In the genomic region with DNA sequence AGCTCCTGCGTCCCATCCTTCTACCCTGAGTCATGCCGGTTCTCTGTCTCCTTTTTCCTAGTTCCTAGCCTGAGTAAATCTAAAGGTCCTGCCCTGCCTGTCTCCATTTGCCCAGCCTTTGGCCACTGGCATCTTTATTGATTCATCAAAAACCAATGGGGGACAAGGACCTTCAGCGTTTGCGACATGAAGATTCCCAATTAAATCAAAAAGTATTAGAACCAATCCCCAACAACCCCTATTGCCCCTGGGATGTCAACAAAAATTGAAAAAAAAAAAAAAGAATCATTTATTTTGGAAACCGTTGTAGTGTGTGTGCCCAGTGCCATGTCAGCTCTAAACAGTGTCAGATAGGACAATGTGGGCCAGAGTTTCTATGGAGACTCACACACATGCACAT, we compare ENCODE assay signal across 34 mouse cellular contexts.
"Had no signal": no experiment of that assay in that cellular context is flagged by ENCODE, and none has a peak within 500 bp of the region (broad histone marks: within the 10 kb centered on the region; RNA-seq: fewer than 3 reads in every experiment).

No protein-coding gene starts in this region.

- ATAC-seq: hindbrain, embryonic 16.5 days; hindbrain, postnatal 0 days; inflammation-experienced regulatory T-cells, adult 6 months; intestine, embryonic 15.5 days; intestine, embryonic 16.5 days; intestine, postnatal 0 days had no signal

- H3K4me3 ChIP-seq: heart, embryonic 10.5 days; heart, embryonic 12.5 days; heart, embryonic 13.5 days; heart, embryonic 15.5 days; hindbrain, embryonic 10.5 days; hindbrain, embryonic 12.5 days; hindbrain, embryonic 13.5 days; hindbrain, embryonic 15.5 days; intestine, embryonic 15.5 days; kidney, embryonic 15.5 days; layer of hippocampus, adult 2 months had no signal

- H3K9me3 ChIP-seq: heart, embryonic 15.5 days; intestine, embryonic 15.5 days had no signal

- H3K27ac ChIP-seq: heart, embryonic 10.5 days; heart, embryonic 13.5 days; heart, embryonic 15.5 days; hindbrain, embryonic 10.5 days; hindbrain, embryonic 12.5 days; hindbrain, embryonic 13.5 days; hindbrain, embryonic 14.5 days; hindbrain, embryonic 15.5 days; hindbrain, postnatal 0 days; intestine, embryonic 15.5 days; kidney, embryonic 15.5 days; kidney, postnatal 0 days; layer of hippocampus, adult 2 months had no signal

- H3K4me2 ChIP-seq: heart, embryonic 11.5 days; heart, embryonic 12.5 days; heart, embryonic 13.5 days; heart, embryonic 15.5 days; hindbrain, embryonic 12.5 days; hindbrain, embryonic 13.5 days; hindbrain, embryonic 14.5 days; hindbrain, embryonic 15.5 days; intestine, embryonic 15.5 days; kidney, embryonic 15.5 days had no signal

- H3K27me3 ChIP-seq: heart, embryonic 12.5 days; heart, embryonic 13.5 days; heart, embryonic 15.5 days; hindbrain, embryonic 12.5 days; hindbrain, embryonic 13.5 days; hindbrain, embryonic 15.5 days; intestine, embryonic 15.5 days; kidney, embryonic 15.5 days had no signal

- DNase-seq: heart, postnatal 10 days; heart, postnatal 14 days; heart, postnatal 36 days; heart, postnatal 4 days; kidney, adult 11 months; kidney, adult 18-20 months; kidney, adult 2 months; kidney, adult 8-10 months; kidney, adult 9 months; kidney, postnatal 10 days; kidney, postnatal 14 days; kidney, postnatal 25 days; kidney, postnatal 36 days; layer of hippocampus, adult 9-11 months; layer of hippocampus, postnatal 36 days had no signal

- H3K9ac ChIP-seq: heart, embryonic 12.5 days; heart, embryonic 13.5 days; heart, embryonic 15.5 days; hindbrain, embryonic 12.5 days; hindbrain, embryonic 13.5 days; hindbrain, embryonic 14.5 days; hindbrain, embryonic 15.5 days; intestine, embryonic 15.5 days; kidney, embryonic 15.5 days had no signal

- H3K36me3 ChIP-seq: heart, embryonic 10.5 days; heart, embryonic 12.5 days; heart, embryonic 13.5 days; heart, embryonic 15.5 days; hindbrain, embryonic 10.5 days; hindbrain, embryonic 12.5 days; hindbrain, embryonic 15.5 days; intestine, embryonic 15.5 days; kidney, embryonic 15.5 days had no signal

- H3K4me1 ChIP-seq: heart, embryonic 10.5 days; heart, embryonic 12.5 days; heart, embryonic 13.5 days; heart, embryonic 15.5 days; hindbrain, embryonic 12.5 days; hindbrain, embryonic 13.5 days; hindbrain, embryonic 15.5 days; intestine, embryonic 15.5 days had no signal
